Mouse (Mus musculus): ENCODE measurements at regions not wholly inside any gene's neighbourhood (a gene's known extent, or its start where the extent isn't known, plus 50 kb on each side); places are given as distances from the start of the nearest gene placed in this dataset.
A peak's percentile ranks its signal among the peaks of the same experiment; 100 is the strongest.

DNA sequence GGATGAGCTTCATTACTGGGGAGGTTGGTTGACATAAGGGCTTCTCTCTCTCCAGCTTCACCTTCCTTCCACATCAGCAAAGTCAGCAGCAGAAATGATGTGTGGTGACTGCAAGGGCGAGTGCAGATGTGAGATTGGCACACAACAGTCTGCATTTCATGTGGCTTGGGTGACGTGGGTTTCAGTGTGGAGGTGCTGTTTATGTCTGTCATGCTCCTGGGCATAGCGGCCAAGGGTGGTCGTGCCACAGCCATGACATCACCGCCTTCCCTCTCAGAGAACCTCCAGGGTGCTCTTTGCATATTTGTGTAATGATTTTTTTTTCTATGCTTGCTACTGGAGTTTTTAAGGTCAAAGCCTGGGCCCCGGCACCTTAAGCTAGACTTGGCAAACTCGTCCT lies 64.0 kb downstream of the Pthlh start:
- H3K9ac ChIP-seq: no peak overlapping the region

DNA sequence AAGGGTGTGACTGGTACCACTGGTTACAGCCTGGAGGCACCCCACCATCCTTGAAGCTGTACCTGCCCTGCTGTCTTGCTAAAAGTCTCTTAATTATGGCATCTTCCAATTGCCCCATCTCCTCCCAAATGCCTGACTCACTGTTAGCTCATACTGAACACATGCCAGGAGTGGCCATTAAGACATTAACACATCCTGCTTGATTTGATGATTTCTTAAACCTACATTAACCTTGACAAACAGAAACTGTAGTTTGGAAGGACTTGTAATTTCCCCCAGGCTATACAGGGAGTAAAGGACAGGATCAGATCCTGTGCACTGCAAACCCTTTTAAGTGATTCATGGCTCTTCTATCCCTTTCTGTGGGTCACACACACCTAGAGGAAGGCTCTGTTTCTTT lies 64.6 kb downstream of the Pthlh start:
- H3K4me3 ChIP-seq: no peak overlapping the region
- H3K4me1 ChIP-seq: no peaks in the 10 kb centered on the region
- no peaks in the 10 kb centered on the region for H3K27me3 ChIP-seq (replicated peaks)
- H3K4me2 ChIP-seq: no peak overlapping the region
- no peaks in the 10 kb centered on the region for H3K9me3 ChIP-seq
- no peak overlapping the region for H3K9ac ChIP-seq
- no peak for ATAC-seq (replicated peaks)
- H3K27ac ChIP-seq: no peak overlapping the region
- H3K36me3 ChIP-seq (replicated peaks): no peaks in the 10 kb centered on the region

More for the DNA sequence above, 64.0 kb downstream of the Pthlh start:
- H3K36me3 ChIP-seq (replicated peaks): no peaks in the 10 kb centered on the region
- no peak overlapping the region for H3K27ac ChIP-seq
- no peak for ATAC-seq (replicated peaks)
- WGBS: 83% methylated on average over 7 of the region's 7 CpGs
- H3K4me1 ChIP-seq: no peaks in the 10 kb centered on the region
- H3K9me3 ChIP-seq: no peaks in the 10 kb centered on the region
- H3K4me3 ChIP-seq: no peak overlapping the region
- no peak overlapping the region for H3K4me2 ChIP-seq
- H3K27me3 ChIP-seq (replicated peaks): no peaks in the 10 kb centered on the region

GRCm38 (mm10) chr6:147196432-147196831 lies 67.6 kb downstream of the Pthlh start:
- no peak overlapping the region for H3K27ac ChIP-seq
- 64% methylated on average over 4 of the region's 4 CpGs for WGBS
- ATAC-seq (replicated peaks): 0 out of 2 replicates have a peak, but pooled peaks have one; percentile 42

DNA sequence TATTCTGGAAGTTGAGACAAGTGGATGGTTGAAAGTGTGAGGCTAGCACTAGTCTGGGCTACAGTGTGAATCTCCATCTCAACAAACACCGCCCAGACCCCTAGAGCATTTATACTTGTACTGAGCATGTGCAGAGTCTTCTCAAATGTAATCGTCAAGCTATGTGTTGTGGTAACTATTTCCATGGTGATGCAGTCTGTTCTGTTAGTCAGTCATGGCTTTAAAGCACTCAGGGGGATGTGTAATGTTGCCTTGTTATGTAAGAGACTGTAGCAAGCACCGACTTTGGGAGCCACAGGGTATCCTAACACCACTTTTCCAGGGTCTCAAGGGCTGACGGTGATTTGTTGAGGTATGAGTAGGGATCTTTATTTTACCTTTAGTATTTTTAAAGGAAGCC lies 68.7 kb downstream of the Pthlh start:
- 79% methylated on average over 4 of the region's 4 CpGs for WGBS

More at GRCm38 (mm10) chr6:147196432-147196831, 67.6 kb downstream of the Pthlh start:
- H3K27me3 ChIP-seq (replicated peaks): no peaks in the 10 kb centered on the region
- no peak overlapping the region for H3K4me2 ChIP-seq
- H3K9ac ChIP-seq: no peak overlapping the region
- H3K9me3 ChIP-seq: no peaks in the 10 kb centered on the region
- H3K4me3 ChIP-seq: no peak overlapping the region
- H3K36me3 ChIP-seq (replicated peaks): no peaks in the 10 kb centered on the region
- no peaks in the 10 kb centered on the region for H3K4me1 ChIP-seq

GRCm38 (mm10) chr6:147187710-147188109 lies 76.3 kb downstream of the Pthlh start:
- Histone ChIP-seq H3K9ac (no peak overlapping the region), H3K27me3 (replicated peaks) (no peaks in the 10 kb centered on the region)
- WGBS: 72% methylated on average over 5 of the region's 5 CpGs

More for the DNA sequence above, 68.7 kb downstream of the Pthlh start:
- no peaks in the 10 kb centered on the region for H3K9me3 ChIP-seq
- no peaks in the 10 kb centered on the region for H3K27me3 ChIP-seq (replicated peaks)
- H3K27ac ChIP-seq: no peak overlapping the region
- no peak for ATAC-seq (replicated peaks)
- H3K36me3 ChIP-seq (replicated peaks): no peaks in the 10 kb centered on the region
- no peaks in the 10 kb centered on the region for H3K4me1 ChIP-seq
- no peak overlapping the region for H3K4me2 ChIP-seq
- H3K4me3 ChIP-seq: no peak overlapping the region
- H3K9ac ChIP-seq: no peak overlapping the region

GRCm38 (mm10) chr6:147178276-147178675 lies 85.7 kb downstream of the Pthlh start:
- no peaks in the 10 kb centered on the region for H3K27me3 ChIP-seq (replicated peaks)
- 79% methylated on average over 7 of the region's 7 CpGs for WGBS
- no peak for ATAC-seq (replicated peaks)

More at GRCm38 (mm10) chr6:147187710-147188109, 76.3 kb downstream of the Pthlh start:
- Histone ChIP-seq H3K9me3 (no peaks in the 10 kb centered on the region), H3K36me3 (replicated peaks) (no peaks in the 10 kb centered on the region), H3K27ac (no peak overlapping the region), H3K4me3 (no peak overlapping the region), H3K4me1 (no peaks in the 10 kb centered on the region), H3K4me2 (no peak overlapping the region)
- no peak for ATAC-seq (replicated peaks)

GRCm38 (mm10) chr6:147176176-147176575 lies 85.0 kb downstream of the Klhl42 start:
- H3K4me1 ChIP-seq: no peaks in the 10 kb centered on the region
- no peak for ATAC-seq (replicated peaks)
- no peak overlapping the region for H3K9ac ChIP-seq
- no peak overlapping the region for H3K27ac ChIP-seq
- H3K36me3 ChIP-seq (replicated peaks): no peaks in the 10 kb centered on the region
- no peaks in the 10 kb centered on the region for H3K9me3 ChIP-seq
- H3K4me3 ChIP-seq: no peak overlapping the region
- no peaks in the 10 kb centered on the region for H3K27me3 ChIP-seq (replicated peaks)
- no peak overlapping the region for H3K4me2 ChIP-seq
- 69% methylated on average over 1 of the region's 1 CpGs for WGBS

More at GRCm38 (mm10) chr6:147178276-147178675, 85.7 kb downstream of the Pthlh start:
- Histone ChIP-seq H3K36me3 (replicated peaks) (no peaks in the 10 kb centered on the region), H3K4me2 (no peak overlapping the region), H3K9me3 (no peaks in the 10 kb centered on the region), H3K27ac (no peak overlapping the region), H3K9ac (no peak overlapping the region), H3K4me1 (no peaks in the 10 kb centered on the region), H3K4me3 (no peak overlapping the region)

All from midbrain, embryonic 15.5 days (tissue).